Mouse (Mus musculus): ENCODE measurements around the gene Acot7.

DNA sequence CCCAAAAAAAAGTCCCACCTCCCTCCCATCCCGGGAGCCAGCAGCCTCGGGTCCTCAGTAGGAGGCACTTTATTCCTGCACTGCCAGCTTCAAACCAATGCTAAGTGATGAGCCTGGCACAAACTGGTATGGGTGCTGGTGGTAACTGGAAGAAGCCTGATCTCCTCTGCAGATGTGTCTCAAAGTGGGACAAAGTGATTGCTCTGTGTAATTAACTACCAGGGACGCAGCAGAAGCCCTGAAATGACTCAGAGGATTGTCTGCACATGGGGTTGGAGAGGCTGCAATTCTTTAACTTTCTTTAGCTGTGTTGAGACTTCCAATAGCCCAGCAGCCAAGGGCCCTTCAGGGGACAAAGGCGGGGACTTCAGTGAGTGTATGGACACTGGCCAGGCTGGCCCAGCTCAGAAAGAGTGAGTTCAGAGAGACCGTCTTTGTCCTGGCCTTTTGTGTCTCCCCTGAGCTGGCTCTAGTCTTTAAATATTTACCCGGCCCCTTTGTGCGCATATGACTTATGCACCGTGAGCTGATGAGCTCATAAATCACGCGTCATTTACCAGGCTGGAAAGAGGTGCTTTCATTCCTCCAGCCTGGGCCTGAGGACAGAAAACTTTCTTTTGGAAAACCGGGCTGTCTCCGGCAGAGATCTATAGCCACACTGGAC lies 114.3 kb downstream of the Acot7 start:
- TF ChIP-seq CTCF (IDR thresholded peaks at IDR 0.05) (no peak), EP300 (IDR thresholded peaks at IDR 0.05) (no peak)
